Mouse (Mus musculus): Measurements from ENCODE around the gene B3gnt9.

GRCm38 (mm10) chr8:105254152-105254965, 594 bp downstream of the B3gnt9 start:
- TF ChIP-seq CTCF (IDR thresholded peaks at IDR 0.05; ENCODE audit: borderline replicate concordance, control insufficient read depth, extremely low read depth, insufficient read depth, low read length, poor library complexity): peak; percentile 86
- TF ChIP-seq POLR2A (IDR thresholded peaks at IDR 0.05; ENCODE audit: control insufficient read depth, extremely low read depth, insufficient read depth, low read length, poor library complexity): peak; percentile 57; the same call in 1 of the 2 replicates

All from thymus, adult 2 months (tissue).